Mouse (Mus musculus) heart, embryonic 12.5 days (tissue): ENCODE data around the gene Glb1l3. TPM values are rescaled to one million over a fixed set of nuclear protein-coding genes. Genes with fewer than 3 reads are reported as not detected.

Source experiments
- ATAC-seq: fragments of 200-750 bp; cut with Nextera tagmentation; 2 replicates; pipeline ENCODE4 v1.8.0; 2017; ENCODE audit warnings: moderate TSS enrichment, moderate library complexity; ENCODE audit not compliant: insufficient number of reproducible peaks, low FRiP score
- H3K27ac ChIP-seq: fragments of 300-500 bp; sonication (generic); 2 replicates; pipeline ENCODE4 v1.5.1; 2016; ENCODE audit warnings: mild to moderate bottlenecking, moderate library complexity; ENCODE audit not compliant: poor library complexity, severe bottlenecking
- H3K27me3 ChIP-seq: fragments of 300-500 bp; sonication (generic); replicated peaks from 2 replicates; pipeline ENCODE4 v1.6.1; 2016; ENCODE audit warnings: mild to moderate bottlenecking, moderate library complexity
- H3K36me3 ChIP-seq: fragments of 300-500 bp; sonication (generic); 2 replicates; pipeline ENCODE4 v1.6.1; 2016; ENCODE audit warnings: mild to moderate bottlenecking, moderate library complexity
- H3K4me1 ChIP-seq: fragments of 300-500 bp; sonication (generic); replicated peaks from 2 replicates; pipeline ENCODE4 v1.6.1; 2016; ENCODE audit warnings: mild to moderate bottlenecking
- H3K4me2 ChIP-seq: fragments of 300-500 bp; sonication (generic); 2 replicates; pipeline ENCODE4 v1.6.1; 2016; ENCODE audit warnings: mild to moderate bottlenecking, moderate library complexity
- H3K4me3 ChIP-seq: fragments of 300-500 bp; sonication (generic); 2 replicates; pipeline ENCODE4 v1.5.1; 2016; ENCODE audit warnings: mild to moderate bottlenecking
- H3K9ac ChIP-seq: fragments of 300-500 bp; sonication (generic); 2 replicates; pipeline ENCODE4 v1.6.1; 2016; ENCODE audit warnings: mild to moderate bottlenecking, moderate library complexity
- H3K9me3 ChIP-seq: fragments of 300-500 bp; sonication (generic); replicated peaks from 2 replicates; pipeline ENCODE4 v1.6.1; 2016; ENCODE audit warnings: mild to moderate bottlenecking, moderate library complexity
- WGBS: fragments of 180-500 bp; shearing (Covaris S2); methylation state at CpG from one replicate; pipeline ENCODE4 v1.1.7; 2016; 5-methylcytosine and 5-hydroxymethylcytosine counted together
- polyA plus RNA-seq: library from polyadenylated mRNA; unstranded; fragments of >200 nt; fragmentation: Nextera tagmentation; extraction: Ambion mirVana; gene quantifications from 2 replicates; pipeline ENCODE4 v1.2.1, GENCODE M21; 2016

Glb1l3 gene
- polyA plus RNA-seq, 1 experiment from 2014 or later: not detected

- Histone ChIP-seq H3K9me3 (no peaks in the 10 kb centered on the region), H3K4me3 (peak overlapping the region; percentile 30), H3K4me2 (peak overlapping the region; percentile 53), H3K36me3 (no peaks in the 10 kb centered on the region), H3K4me1 (peaks cover 5% of the 10 kb centered on the region), H3K27ac (no peak overlapping the region), H3K9ac (no peak overlapping the region), H3K27me3 (no peaks in the 10 kb centered on the region)
- 28% methylated on average over 7 of the region's 7 CpGs for WGBS
- no peak for ATAC-seq
Observed at GRCm38 (mm10) chr9:26783414-26783975, 77.2 kb downstream of the Glb1l3 start.

DNA sequence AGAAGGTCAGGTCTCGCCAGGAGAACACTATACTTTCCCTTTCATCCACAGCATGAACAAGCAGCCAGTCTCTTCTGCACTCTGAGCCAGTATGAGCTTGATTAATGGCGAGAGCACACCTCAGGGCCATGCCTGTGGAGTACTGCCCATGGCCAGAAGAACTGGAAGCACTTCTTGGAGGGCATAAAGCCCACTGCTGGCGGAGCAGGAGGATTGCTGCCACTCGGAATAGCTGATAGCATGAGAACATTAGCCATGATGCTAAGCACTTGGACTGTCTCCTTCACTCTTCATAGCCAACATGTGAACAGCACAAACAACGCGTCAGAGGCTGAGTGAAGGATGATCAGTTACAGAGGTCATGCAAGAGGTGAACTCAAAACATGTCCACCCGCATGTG, 82.3 kb downstream of the Glb1l3 start:
- no peaks in the 10 kb centered on the region for H3K36me3 ChIP-seq
- 79% methylated on average over 7 of the region's 7 CpGs for WGBS

GRCm38 (mm10) chr9:26776122-26776902, 84.4 kb downstream of the Glb1l3 start:
- no peaks in the 10 kb centered on the region for H3K4me1 ChIP-seq

More for the DNA sequence above, 82.3 kb downstream of the Glb1l3 start:
- no peak overlapping the region for H3K4me2 ChIP-seq
- no peaks in the 10 kb centered on the region for H3K9me3 ChIP-seq
- H3K27ac ChIP-seq: no peak overlapping the region
- no peaks in the 10 kb centered on the region for H3K27me3 ChIP-seq
- H3K9ac ChIP-seq: no peak overlapping the region
- no peak overlapping the region for H3K4me3 ChIP-seq
- ATAC-seq: no peak
- peaks cover 1% of the 10 kb centered on the region; the same call in 1 of the 2 replicates for H3K4me1 ChIP-seq

GRCm38 (mm10) chr9:26775700-26776099, 85.0 kb downstream of the Glb1l3 start:
- WGBS: 70% methylated on average over 2 of the region's 2 CpGs
- Histone ChIP-seq H3K4me3 (no peak overlapping the region), H3K27ac (no peak overlapping the region), H3K9ac (no peak overlapping the region), H3K9me3 (no peaks in the 10 kb centered on the region), H3K27me3 (no peaks in the 10 kb centered on the region), H3K4me2 (no peak overlapping the region), H3K4me1 (no peaks in the 10 kb centered on the region), H3K36me3 (no peaks in the 10 kb centered on the region)
- no peak for ATAC-seq

More at GRCm38 (mm10) chr9:26776122-26776902, 84.4 kb downstream of the Glb1l3 start:
- Histone ChIP-seq H3K4me2 (no peak overlapping the region), H3K9ac (no peak overlapping the region), H3K27ac (no peak overlapping the region), H3K27me3 (no peaks in the 10 kb centered on the region), H3K36me3 (no peaks in the 10 kb centered on the region), H3K4me3 (no peak overlapping the region), H3K9me3 (no peaks in the 10 kb centered on the region)
- ATAC-seq: no peak
- WGBS: 54% methylated on average over 6 of the region's 6 CpGs

- Histone ChIP-seq H3K36me3 (no peaks in the 10 kb centered on the region), H3K27ac (no peak overlapping the region), H3K9me3 (no peaks in the 10 kb centered on the region), H3K27me3 (no peaks in the 10 kb centered on the region), H3K4me3 (no peak overlapping the region), H3K4me2 (no peak overlapping the region), H3K9ac (no peak overlapping the region), H3K4me1 (no peaks in the 10 kb centered on the region)
- WGBS: 76% methylated on average over 3 of the region's 3 CpGs
- ATAC-seq: no peak
Observed at GRCm38 (mm10) chr9:26768181-26768580, 92.5 kb downstream of the Glb1l3 start.

Other genes with a start within 250 kb of the Glb1l3 start
- 0.14 TPM in 1 of 2 replicates, not detected in the other for gene B3gat1, start 127.2 kb downstream of the Glb1l3 start, polyA plus RNA-seq
- 1.0 and 1.2 TPM in 2 replicates for gene Glb1l2, start 54.4 kb downstream of the Glb1l3 start, polyA plus RNA-seq
- 0.06 and 0.09 TPM in 2 replicates for gene Gm1110, start 62.2 kb upstream of the Glb1l3 start, polyA plus RNA-seq
- gene Acad8, start 138.7 kb upstream of the Glb1l3 start, polyA plus RNA-seq: 39.7 and 40.1 TPM in 2 replicates
- gene Thyn1, start 138.8 kb upstream of the Glb1l3 start, polyA plus RNA-seq: 105 and 106 TPM in 2 replicates
- gene Vps26b, start 169.2 kb upstream of the Glb1l3 start, polyA plus RNA-seq: 26.7 and 29.6 TPM in 2 replicates
- 23.2 and 26.1 TPM in 2 replicates for gene Ncapd3, start 169.3 kb upstream of the Glb1l3 start, polyA plus RNA-seq